Mouse (Mus musculus): ENCODE data around the gene Clmp. TPM values are rescaled to one million over a fixed set of nuclear protein-coding genes. Genes with fewer than 3 reads are reported as not detected.

Clmp gene
- total and polyA plus RNA-seq, 2 experiments from 2014 or later = 42.3 to 66.0 TPM

DNA sequence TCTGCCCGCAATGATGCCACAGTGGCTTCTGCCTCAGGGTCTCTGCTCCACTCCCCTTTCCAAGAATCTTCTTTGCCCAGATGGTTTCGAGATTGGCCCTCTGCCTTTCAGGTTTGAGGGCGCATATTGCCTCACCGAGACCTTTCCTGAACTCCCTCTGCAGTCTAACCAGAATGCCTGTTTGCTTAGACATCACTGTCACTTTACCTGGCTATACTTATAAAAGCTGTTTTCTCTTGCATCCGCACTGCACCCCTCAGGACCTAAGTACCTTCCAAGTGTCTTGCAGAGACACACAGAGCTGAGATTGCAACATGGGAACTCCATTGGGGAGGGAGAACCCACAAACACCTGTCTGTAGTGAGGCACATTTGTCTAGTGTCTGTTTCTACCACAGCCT, 14.5 kb downstream of the Clmp start:
- no peaks in the 10 kb centered on the region for H3K9me3 ChIP-seq (ENCODE audit: low read length)
- ATAC-seq (no peak), DNase-seq (ENCODE audit: low spot score) (no peak)
- H3K4me2 ChIP-seq (ENCODE audit: low read depth, low read length) = no peak overlapping the region
- H3K4me3 ChIP-seq (ENCODE audit: low read length) = no peak overlapping the region
- 82% methylated on average over 5 of the region's 5 CpGs for WGBS
- no peak overlapping the region for H3K9ac ChIP-seq (replicated peaks; ENCODE audit: low read length)
- H3K27ac ChIP-seq = no peak overlapping the region
- no peaks in the 10 kb centered on the region for H3K4me1 ChIP-seq (ENCODE audit: insufficient read depth, low read length)
- no peaks in the 10 kb centered on the region for H3K27me3 ChIP-seq (ENCODE audit: insufficient read depth, low read length)
- no peak for TF ChIP-seq CTCF (IDR thresholded peaks at IDR 0.05; ENCODE audit: low read depth)
- no peaks in the 10 kb centered on the region for H3K36me3 ChIP-seq (ENCODE audit: insufficient read depth, low read length)

DNA sequence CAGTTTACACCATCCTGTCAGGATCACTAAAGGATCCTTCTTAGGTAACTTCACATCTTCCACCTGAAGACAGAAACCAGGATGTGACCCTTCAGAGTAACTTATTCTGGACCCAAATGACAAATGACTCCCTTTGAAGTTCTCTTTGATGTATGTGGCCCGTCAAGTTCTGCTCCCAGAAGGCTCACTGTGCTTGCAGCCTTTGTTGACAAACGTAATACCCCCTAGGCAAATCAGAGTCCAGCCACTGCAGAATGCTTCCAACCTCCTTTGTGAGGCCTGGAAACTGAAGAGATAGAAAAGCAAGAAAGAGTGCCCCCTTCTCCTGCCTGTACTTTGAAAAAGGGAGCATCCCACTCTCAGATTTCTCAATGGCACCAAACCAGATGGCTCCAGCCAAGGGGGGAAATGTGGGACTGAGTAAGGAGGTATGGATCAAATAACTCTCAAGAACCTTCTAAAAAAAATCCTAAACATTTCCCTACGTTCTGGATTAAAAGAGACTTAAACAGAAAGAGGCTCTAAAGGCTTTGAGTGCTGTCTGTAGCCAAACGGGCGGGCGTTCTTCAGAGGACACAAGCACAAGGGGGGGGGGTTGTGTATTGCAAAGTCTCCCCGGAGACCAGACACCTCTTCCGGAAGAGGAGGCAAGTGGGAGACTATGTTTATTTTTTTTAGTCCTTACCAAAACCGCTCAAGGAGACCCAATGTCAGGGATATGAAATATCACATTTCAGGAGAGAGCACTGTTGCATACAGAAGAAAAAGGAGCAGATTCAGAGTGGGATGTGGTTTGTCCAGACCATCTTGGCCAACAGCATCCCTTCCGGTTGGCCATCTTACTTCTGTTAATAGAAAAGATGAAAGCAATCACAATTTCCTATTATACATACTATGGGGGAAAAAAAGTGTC, 18.9 kb downstream of the Clmp start:
- no peak for TF ChIP-seq CTCF (IDR thresholded peaks at IDR 0.05; ENCODE audit: low read depth)
- 54% methylated on average over 10 of the region's 10 CpGs for WGBS
- ATAC-seq (no peak), DNase-seq (ENCODE audit: low spot score) (no peak)
- H3K9me3 ChIP-seq (ENCODE audit: low read length) = no peaks in the 10 kb centered on the region
- no peak overlapping the region for H3K4me2 ChIP-seq (ENCODE audit: low read depth, low read length)
- H3K4me3 ChIP-seq (ENCODE audit: low read length) = no peak overlapping the region
- H3K27ac ChIP-seq = no peak overlapping the region
- peaks cover 12% of the 10 kb centered on the region for H3K4me1 ChIP-seq (ENCODE audit: insufficient read depth, low read length)
- no peaks in the 10 kb centered on the region for H3K36me3 ChIP-seq (ENCODE audit: insufficient read depth, low read length)
- H3K9ac ChIP-seq (replicated peaks; ENCODE audit: low read length) = no peak overlapping the region
- H3K27me3 ChIP-seq (ENCODE audit: insufficient read depth, low read length) = no peaks in the 10 kb centered on the region

DNA sequence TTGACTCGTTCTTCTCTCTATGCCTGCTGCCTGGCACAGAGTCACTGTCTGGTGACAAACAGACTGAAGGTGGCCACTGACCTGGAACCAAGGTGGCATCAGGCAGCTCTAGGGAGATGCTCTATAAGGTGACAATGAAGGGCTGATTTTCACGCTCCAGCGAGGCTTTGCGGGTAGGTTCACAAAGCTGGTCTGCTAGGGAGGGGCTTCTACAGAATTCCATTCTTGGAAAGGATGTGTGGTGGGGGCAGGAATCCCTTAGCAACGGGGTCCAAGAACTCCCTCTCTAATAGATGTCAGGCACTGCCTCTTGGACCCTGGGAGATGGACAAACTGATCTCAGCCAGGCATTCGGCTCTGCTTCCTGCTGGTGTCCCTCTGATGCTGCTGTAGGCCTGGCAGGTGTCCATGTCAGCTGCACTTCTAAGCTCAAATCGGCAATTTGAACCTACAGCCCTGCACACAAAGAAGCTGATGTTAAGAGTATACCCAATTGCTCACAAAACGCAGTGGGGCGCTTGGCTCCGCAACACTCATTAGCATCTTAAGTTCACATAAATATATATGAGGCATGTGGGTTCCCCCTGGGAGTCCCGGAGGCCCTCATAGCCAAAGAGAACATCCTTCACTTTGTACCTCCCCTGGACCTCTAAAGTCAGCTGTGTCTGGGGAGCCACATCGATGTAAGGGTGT, 22.8 kb downstream of the Clmp start:
- ATAC-seq = peak; percentile 50
- Histone ChIP-seq H3K4me1 (ENCODE audit: insufficient read depth, low read length) (peaks cover 14% of the 10 kb centered on the region), H3K27me3 (ENCODE audit: insufficient read depth, low read length) (no peaks in the 10 kb centered on the region), H3K9ac (replicated peaks; ENCODE audit: low read length) (0 out of 2 replicates have a peak overlapping the region, but pooled peaks have one; percentile 6), H3K9me3 (ENCODE audit: low read length) (no peaks in the 10 kb centered on the region), H3K27ac (peak overlapping the region; percentile 67), H3K4me2 (ENCODE audit: low read depth, low read length) (peak overlapping the region; percentile 17; the same call in 1 of the 2 replicates), H3K36me3 (ENCODE audit: insufficient read depth, low read length) (no peaks in the 10 kb centered on the region), H3K4me3 (ENCODE audit: low read length) (no peak overlapping the region)
- DNase-seq (ENCODE audit: low spot score) = peak; percentile 68
- no peak for TF ChIP-seq CTCF (IDR thresholded peaks at IDR 0.05; ENCODE audit: low read depth)
- 16% methylated on average over 12 of the region's 12 CpGs for WGBS

DNA sequence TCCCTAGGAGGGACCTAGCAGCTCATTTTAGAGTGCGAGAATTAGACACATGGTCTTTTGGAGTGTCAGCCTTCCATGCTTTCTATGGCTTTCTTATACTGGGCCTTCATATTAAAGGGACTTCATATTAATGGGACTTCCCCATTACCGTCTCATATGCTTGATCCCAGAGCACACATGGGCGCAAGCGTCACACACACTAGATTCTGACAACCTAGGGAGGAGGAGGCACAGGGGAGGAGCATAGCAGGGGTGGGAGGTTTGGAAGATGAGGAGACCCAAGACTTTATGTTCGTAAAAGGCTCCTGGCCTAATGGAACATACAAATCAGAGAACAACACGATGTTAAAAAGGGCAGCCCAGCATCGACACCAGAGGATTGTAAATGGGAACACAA, 23.4 kb downstream of the Clmp start:
- H3K9me3 ChIP-seq (ENCODE audit: low read length) = no peaks in the 10 kb centered on the region
- DNase-seq (ENCODE audit: low spot score) (no peak), ATAC-seq (no peak)
- peak overlapping the region; percentile 67 for H3K27ac ChIP-seq
- no peak overlapping the region for H3K4me2 ChIP-seq (ENCODE audit: low read depth, low read length)
- no peak overlapping the region for H3K9ac ChIP-seq (replicated peaks; ENCODE audit: low read length)
- no peaks in the 10 kb centered on the region for H3K27me3 ChIP-seq (ENCODE audit: insufficient read depth, low read length)
- H3K36me3 ChIP-seq (ENCODE audit: insufficient read depth, low read length) = no peaks in the 10 kb centered on the region
- WGBS = 60% methylated on average over 7 of the region's 7 CpGs
- no peak for TF ChIP-seq CTCF (IDR thresholded peaks at IDR 0.05; ENCODE audit: low read depth)
- peaks cover 14% of the 10 kb centered on the region for H3K4me1 ChIP-seq (ENCODE audit: insufficient read depth, low read length)
- H3K4me3 ChIP-seq (ENCODE audit: low read length) = no peak overlapping the region

DNA sequence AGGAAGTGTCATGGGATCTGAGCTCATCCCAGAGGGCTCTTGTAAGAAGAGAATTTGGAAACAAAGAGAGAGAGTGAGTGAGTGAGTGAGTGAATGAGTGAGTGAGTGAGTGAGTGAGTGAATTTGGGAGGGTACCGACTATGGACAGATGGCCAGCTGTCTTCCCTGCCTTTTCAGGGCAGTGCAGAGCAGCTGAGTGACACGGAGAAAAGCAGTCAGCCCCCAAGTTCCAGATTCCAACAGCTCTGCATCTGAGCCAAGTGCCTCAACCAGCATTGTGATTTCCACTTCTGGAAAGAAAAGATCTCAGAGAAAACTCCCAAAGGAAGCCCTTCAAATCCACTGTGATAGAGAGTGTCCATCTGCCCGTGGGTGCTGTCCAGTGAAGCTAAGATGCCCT, 23.8 kb downstream of the Clmp start:
- peak overlapping the region; percentile 67 for H3K27ac ChIP-seq
- WGBS = 33% methylated on average over 3 of the region's 3 CpGs
- no peak for ATAC-seq
- H3K36me3 ChIP-seq (ENCODE audit: insufficient read depth, low read length) = no peaks in the 10 kb centered on the region
- H3K9ac ChIP-seq (replicated peaks; ENCODE audit: low read length) = no peak overlapping the region
- DNase-seq (ENCODE audit: low spot score) = peak; percentile 30
- no peak overlapping the region for H3K4me2 ChIP-seq (ENCODE audit: low read depth, low read length)
- no peak for TF ChIP-seq CTCF (IDR thresholded peaks at IDR 0.05; ENCODE audit: low read depth)
- H3K4me1 ChIP-seq (ENCODE audit: insufficient read depth, low read length) = peaks cover 14% of the 10 kb centered on the region
- no peak overlapping the region for H3K4me3 ChIP-seq (ENCODE audit: low read length)
- no peaks in the 10 kb centered on the region for H3K9me3 ChIP-seq (ENCODE audit: low read length)
- H3K27me3 ChIP-seq (ENCODE audit: insufficient read depth, low read length) = no peaks in the 10 kb centered on the region

DNA sequence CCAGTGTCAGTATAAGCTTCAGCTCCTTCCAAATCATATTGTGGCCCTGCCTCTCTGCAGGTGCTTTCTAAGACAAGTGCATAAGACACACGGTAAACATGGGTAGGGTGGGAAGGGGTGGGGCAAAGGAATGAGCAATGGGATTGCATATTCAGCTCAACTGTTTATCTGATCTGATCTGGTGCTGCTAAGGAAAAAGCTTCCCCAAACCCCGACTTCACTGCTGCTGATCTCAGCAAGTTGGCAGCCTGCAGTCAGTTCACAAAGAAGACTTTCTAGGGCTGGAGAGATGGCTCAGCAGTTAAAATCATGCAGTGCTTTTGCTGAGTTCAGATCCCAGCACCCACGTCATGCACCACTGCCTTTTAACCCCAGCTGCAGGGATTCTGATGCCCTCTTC, 24.2 kb downstream of the Clmp start:
- peak; percentile 24; the same call in 1 of the 2 replicates for TF ChIP-seq CTCF (IDR thresholded peaks at IDR 0.05; ENCODE audit: low read depth)
- Histone ChIP-seq H3K36me3 (ENCODE audit: insufficient read depth, low read length) (no peaks in the 10 kb centered on the region), H3K4me2 (ENCODE audit: low read depth, low read length) (no peak overlapping the region), H3K9me3 (ENCODE audit: low read length) (no peaks in the 10 kb centered on the region), H3K27ac (peak overlapping the region; percentile 67; the same call in 1 of the 2 replicates), H3K27me3 (ENCODE audit: insufficient read depth, low read length) (no peaks in the 10 kb centered on the region), H3K4me3 (ENCODE audit: low read length) (no peak overlapping the region), H3K9ac (replicated peaks; ENCODE audit: low read length) (no peak overlapping the region), H3K4me1 (ENCODE audit: insufficient read depth, low read length) (peaks cover 14% of the 10 kb centered on the region)
- DNase-seq (ENCODE audit: low spot score) = no peak
- ATAC-seq = no peak
- WGBS = 43% methylated on average over 3 of the region's 3 CpGs
